ENCODE assay signal across 14 mouse cellular contexts in genomic region chr7:133510926-133511325, GRCm38 (mm10).
DNase-seq lines count a peak whose midpoint lies in the region; ATAC-seq and TF ChIP-seq lines count a peak whose summit lies in the region.
"Had no signal": no experiment of that assay in that cellular context is flagged by ENCODE, and none has a peak within 500 bp of the region (broad histone marks: within the 10 kb centered on the region; RNA-seq: fewer than 3 reads in every experiment).

No protein-coding gene starts in this region.

- H3K9me3 ChIP-seq in kidney, postnatal 0 days (replicated peaks; ENCODE audit: low read length): no peaks in the 10 kb centered on the region
- H3K9me3 ChIP-seq: limb, embryonic 15.5 days; stomach, embryonic 15.5 days had no signal

- no peak overlapping the region for H3K27ac ChIP-seq in kidney, postnatal 0 days
- H3K27ac ChIP-seq: hindbrain, embryonic 14.5 days; limb, embryonic 15.5 days; stomach, embryonic 15.5 days had no signal

- 38% methylated on average over 5 of the region's 5 CpGs for WGBS in kidney, postnatal 0 days

- H3K4me3 ChIP-seq in kidney, postnatal 0 days (replicated peaks; ENCODE audit: low read depth, low read length): no peak overlapping the region
- H3K4me3 ChIP-seq: limb, embryonic 15.5 days; stomach, embryonic 15.5 days had no signal

- H3K4me2 ChIP-seq in kidney, postnatal 0 days (ENCODE audit: low read length): no peak overlapping the region
- H3K4me2 ChIP-seq: hindbrain, embryonic 14.5 days; limb, embryonic 15.5 days; stomach, embryonic 15.5 days had no signal

- TF ChIP-seq CTCF in kidney, postnatal 0 days (IDR thresholded peaks at IDR 0.05; ENCODE audit: low read depth): no peak

- peak; percentile 51 for DNase-seq in adrenal gland, postnatal 14 days
- DNase-seq in adrenal gland, postnatal 25 days: no peak
- peak; percentile 79 for DNase-seq in kidney, postnatal 0 days (ENCODE audit: low spot score)
- DNase-seq in kidney, adult 11 months: no peak
- peak; percentile 35 for DNase-seq in retina, embryonic 14.5 days (ENCODE audit: low spot score)
- DNase-seq in retina, postnatal 1 day: no peak
- DNase-seq in thymus, postnatal 25 days: no peak
- DNase-seq: cerebellum, adult 18-20 months; midbrain, embryonic 14.5 days; thymus, postnatal 4 days had no signal

- H3K36me3 ChIP-seq in kidney, postnatal 0 days (ENCODE audit: insufficient read depth, low read length): no peaks in the 10 kb centered on the region
- H3K36me3 ChIP-seq: limb, embryonic 15.5 days; stomach, embryonic 15.5 days had no signal

- peaks cover 5% of the 10 kb centered on the region; the same call in 1 of the 2 replicates for H3K4me1 ChIP-seq in kidney, postnatal 0 days (replicated peaks; ENCODE audit: insufficient read depth, low read length)
- H3K4me1 ChIP-seq: limb, embryonic 15.5 days; stomach, embryonic 15.5 days had no signal

- H3K27me3 ChIP-seq in kidney, postnatal 0 days (ENCODE audit: insufficient read depth, low read length): no peaks in the 10 kb centered on the region
- H3K27me3 ChIP-seq: limb, embryonic 15.5 days; stomach, embryonic 15.5 days had no signal

- H3K9ac ChIP-seq in kidney, postnatal 0 days (ENCODE audit: low read depth, low read length): no peak overlapping the region
- H3K9ac ChIP-seq: hindbrain, embryonic 14.5 days; limb, embryonic 15.5 days; stomach, embryonic 15.5 days had no signal

- no peak for ATAC-seq in kidney, postnatal 0 days (replicated peaks; ENCODE audit: low FRiP score, low read depth)
- no peak for ATAC-seq in megakaryocyte, adult 5-6 weeks (ENCODE audit: poor library complexity, severe bottlenecking)

Comparison
In these comparisons a context has a peak if more than half of its experiments do, and no peak if none do; other contexts are left out.
1. DNase-seq: peak in adrenal gland, postnatal 14 days (single experiment), kidney, postnatal 0 days (single experiment) and retina, embryonic 14.5 days (single experiment); none in adrenal gland, postnatal 25 days (single experiment), kidney, adult 11 months (single experiment), retina, postnatal 1 day (single experiment) and thymus, postnatal 25 days (single experiment).